Mouse (Mus musculus): Measurements from ENCODE around the gene Mmp20.

DNA sequence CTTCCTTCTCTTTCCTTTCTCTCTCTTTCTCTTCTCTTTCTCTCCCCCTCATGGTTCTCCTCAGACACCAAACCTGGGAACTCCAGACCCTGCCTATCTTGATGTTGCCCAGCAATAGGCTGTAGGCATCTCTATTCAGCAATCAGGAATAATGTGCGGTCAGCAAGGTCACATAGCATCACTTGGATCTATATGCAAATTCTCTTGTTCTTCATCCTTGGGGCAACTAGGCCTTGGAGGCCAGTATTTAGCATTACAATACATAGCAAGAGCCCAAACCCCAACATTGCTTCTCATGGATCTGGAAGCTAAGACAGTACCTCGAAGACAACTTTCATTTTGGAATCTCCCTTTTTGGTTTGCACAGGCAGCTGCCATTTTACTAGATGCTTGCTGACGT, 19.9 kb downstream of the Mmp20 start:
- no peak for TF ChIP-seq USF1 (IDR thresholded peaks at IDR 0.05; ENCODE audit: low read depth)
- no peak for TF ChIP-seq POLR2A (IDR thresholded peaks at IDR 0.05; ENCODE audit: insufficient read length, low read depth)
- no peak for TF ChIP-seq POLR2AphosphoS2 (IDR thresholded peaks at IDR 0.05; ENCODE audit: insufficient read length, low read depth)
- no peak for TF ChIP-seq E2F4 (IDR thresholded peaks at IDR 0.05; ENCODE audit: insufficient read depth)
- TF ChIP-seq CEBPB (IDR thresholded peaks at IDR 0.05; ENCODE audit: insufficient read depth, poor library complexity, severe bottlenecking): no peak
- no peak for TF ChIP-seq MAX (IDR thresholded peaks at IDR 0.05; ENCODE audit: low read depth)
- TF ChIP-seq SRF (IDR thresholded peaks at IDR 0.05; ENCODE audit: control insufficient read depth, insufficient read length, low read depth): no peak
- no peak for TF ChIP-seq MYOG (IDR thresholded peaks at IDR 0.05; ENCODE audit: control insufficient read depth in 1 of 3, insufficient read depth in 1 of 3, insufficient read length in 2 of 3, low read depth in 2 of 3)

Measured in myocyte (in vitro differentiated cells).